Comparison of ENCODE assay signal across 26 mouse cellular contexts in the genomic region with DNA sequence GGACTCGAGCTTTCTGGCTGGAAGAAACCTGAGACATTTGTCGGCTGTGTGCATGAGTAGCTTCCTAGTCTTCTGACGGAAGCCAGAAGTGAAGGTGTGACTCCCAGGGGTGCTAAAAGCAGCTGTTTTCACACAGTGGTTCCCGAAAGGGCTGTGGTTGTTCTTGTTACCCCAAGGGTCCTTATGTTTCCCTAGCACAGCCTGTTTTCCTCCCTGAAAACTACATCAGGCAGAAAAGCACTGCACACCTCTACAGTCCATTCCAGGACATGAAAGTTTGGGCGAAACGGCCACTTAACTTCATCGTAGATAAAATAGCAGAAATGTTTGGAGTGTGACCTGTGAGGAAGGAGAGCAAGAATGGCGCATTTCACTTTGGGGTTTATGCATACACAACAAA.
"Had no signal": no experiment of that assay in that cellular context is flagged by ENCODE, and none has a peak within 500 bp of the region (broad histone marks: within the 10 kb centered on the region; RNA-seq: fewer than 3 reads in every experiment).

No protein-coding gene starts in this region.

- H3K4me3 ChIP-seq: gastrocnemius, adult 2 months; heart, adult 2 months; heart, embryonic 12.5 days; heart, embryonic 15.5 days; hindbrain, embryonic 10.5 days; hindbrain, embryonic 12.5 days; intestine, embryonic 15.5 days; layer of hippocampus, adult 2 months; left cerebral cortex, adult 2 months; limb, embryonic 13.5 days; liver, embryonic 13.5 days; liver, embryonic 15.5 days had no signal

- H3K9ac ChIP-seq: heart, embryonic 12.5 days; heart, embryonic 15.5 days; hindbrain, embryonic 12.5 days; hindbrain, embryonic 14.5 days; intestine, embryonic 15.5 days; limb, embryonic 13.5 days; liver, embryonic 13.5 days; liver, embryonic 15.5 days had no signal

- H3K4me1 ChIP-seq: intestine, embryonic 15.5 days; liver, embryonic 13.5 days; liver, embryonic 15.5 days had no signal

- H3K27ac ChIP-seq: gastrocnemius, adult 2 months; heart, adult 2 months; heart, embryonic 15.5 days; hindbrain, embryonic 10.5 days; hindbrain, embryonic 12.5 days; hindbrain, embryonic 14.5 days; intestine, embryonic 15.5 days; layer of hippocampus, adult 2 months; left cerebral cortex, adult 2 months; limb, embryonic 13.5 days; liver, embryonic 13.5 days; liver, embryonic 15.5 days had no signal

- ATAC-seq: forebrain, embryonic 16.5 days; inflammation-experienced regulatory T-cells, adult 6 months; intestine, embryonic 15.5 days; intestine, postnatal 0 days had no signal

- DNase-seq: gastrocnemius, adult 2 months; gastrocnemius, postnatal 10 days; gastrocnemius, postnatal 25 days; heart, adult 2 months; heart, postnatal 4 days; kidney, adult 18-20 months; kidney, adult 8-10 months; kidney, postnatal 10 days; kidney, postnatal 25 days; kidney, postnatal 4 days; liver; liver, embryonic 13.5 days had no signal

- H3K27me3 ChIP-seq: heart, embryonic 12.5 days; heart, embryonic 15.5 days; hindbrain, embryonic 12.5 days; intestine, embryonic 15.5 days; liver, embryonic 13.5 days; liver, embryonic 15.5 days had no signal

- H3K4me2 ChIP-seq: heart, embryonic 12.5 days; heart, embryonic 15.5 days; hindbrain, embryonic 12.5 days; hindbrain, embryonic 14.5 days; intestine, embryonic 15.5 days; limb, embryonic 13.5 days; liver, embryonic 11.5 days; liver, embryonic 13.5 days; liver, embryonic 15.5 days had no signal

- H3K9me3 ChIP-seq: heart, embryonic 12.5 days; heart, embryonic 15.5 days; hindbrain, embryonic 10.5 days; hindbrain, embryonic 12.5 days; intestine, embryonic 15.5 days; limb, embryonic 13.5 days; liver, embryonic 13.5 days; liver, embryonic 15.5 days had no signal

- H3K36me3 ChIP-seq: heart, embryonic 12.5 days; heart, embryonic 15.5 days; hindbrain, embryonic 10.5 days; hindbrain, embryonic 12.5 days; intestine, embryonic 15.5 days; limb, embryonic 13.5 days; liver, embryonic 13.5 days; liver, embryonic 15.5 days had no signal
